Mouse (Mus musculus) CD4-positive, CD25-positive, alpha-beta regulatory T cell, adult 9 weeks (primary cell): ENCODE data around the gene Ttc28. TPM values are rescaled to one million over a fixed set of nuclear protein-coding genes. Genes with fewer than 3 reads are reported as not detected.

Source experiments
- polyA plus RNA-seq: library from polyadenylated mRNA; unstranded; fragments of 100-300 nt; shearing (Covaris generic); gene quantifications from one replicate; pipeline ENCODE4 v1.2.1, GENCODE M21; 2017

The Ttc28 gene
- polyA plus RNA-seq: 3.1 TPM

DNA sequence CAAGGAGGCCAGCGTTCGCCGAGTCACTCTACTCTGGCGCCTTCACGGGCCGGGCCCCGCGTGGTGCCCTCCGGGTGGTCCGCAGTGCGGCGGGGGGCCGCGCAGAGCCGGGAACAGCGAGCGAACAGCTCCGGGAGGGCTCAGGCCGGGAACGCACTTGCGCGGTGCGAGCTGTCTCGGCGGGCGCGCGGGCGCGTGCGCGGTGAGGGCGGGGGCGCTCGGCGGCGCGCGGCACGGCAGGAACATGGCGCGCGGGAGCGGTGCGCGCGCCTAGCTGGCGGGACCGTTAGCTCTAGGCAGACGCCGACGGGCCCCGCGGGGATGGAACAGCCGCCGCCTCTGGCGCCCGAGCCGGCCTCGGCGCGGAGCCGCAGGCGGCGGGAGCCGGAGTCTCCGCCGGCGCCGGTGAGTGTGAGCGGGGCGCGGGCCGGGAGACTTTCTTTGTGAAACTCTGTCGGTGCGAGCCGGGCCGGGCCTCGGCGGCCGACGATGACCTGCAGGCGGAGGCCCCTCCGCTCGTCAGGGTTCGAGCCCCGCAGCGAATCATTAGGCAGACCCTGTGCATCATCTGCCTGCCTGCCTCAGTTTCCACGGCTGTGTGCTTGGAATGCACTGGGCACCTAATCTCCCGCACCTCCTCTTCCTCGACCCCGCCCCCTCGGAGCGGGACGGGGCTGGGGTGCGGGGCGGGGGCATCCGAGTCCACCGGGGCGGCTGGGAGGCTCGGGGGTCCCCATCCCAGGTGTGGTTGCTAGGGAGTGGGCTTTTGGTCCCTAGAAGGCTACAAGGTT is at the start of gene Ttc28:
Gene Ttc28 (plus strand): TSS at position 220 of the 791 bp plus-strand sequence.

DNA sequence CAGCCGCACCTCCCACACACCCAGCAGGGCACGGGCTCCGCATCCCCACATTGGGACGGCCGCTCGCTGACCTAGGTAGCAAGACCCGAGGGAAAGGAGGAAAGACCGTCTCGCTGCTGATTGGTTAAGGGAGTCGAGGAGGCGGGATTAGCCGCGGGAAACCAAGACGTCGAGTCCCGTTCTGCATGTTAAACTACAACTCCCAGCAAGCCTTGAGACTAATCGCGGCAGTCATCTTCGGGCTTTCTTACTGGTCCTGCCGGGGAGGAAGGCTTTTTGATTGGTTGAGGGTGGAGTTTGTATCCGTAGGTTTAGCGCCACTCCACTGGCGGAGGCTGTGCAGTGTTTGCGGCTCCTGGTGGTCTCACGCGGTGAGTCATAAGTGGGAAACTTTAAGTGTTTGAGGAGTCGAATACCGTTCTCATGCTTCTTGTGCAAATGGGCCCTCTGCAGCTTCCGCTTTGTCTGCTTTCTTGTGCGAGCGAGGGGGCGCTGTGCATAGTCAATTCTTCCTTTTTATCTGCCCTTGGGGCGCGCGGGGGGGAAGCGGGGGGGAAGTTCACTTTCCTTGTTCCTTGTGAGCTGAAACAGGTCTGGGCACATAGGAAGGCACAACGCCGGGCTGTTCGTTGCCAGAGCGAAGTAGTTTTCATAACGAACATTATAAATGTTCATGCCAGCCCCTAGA is 39.8 kb upstream of the Ttc28 start, which contains the start of the genes Hscb and Chek2:
Gene Hscb (minus strand): TSS at position 100 of the 688 bp plus-strand sequence.
Gene Chek2 (plus strand): TSS at position 302 of the 688 bp plus-strand sequence.

GRCm38 (mm10) chr5:111330417-111331098 is 451.0 kb downstream of the Ttc28 start, which contains the start of gene Pitpnb:
TSS of gene Pitpnb (plus strand) at chr5:111330763.

Other genes starting within 250 kb of the Ttc28 start
- 86.4 TPM for gene Noc4l, start 226.4 kb upstream of the Ttc28 start, polyA plus RNA-seq
- 12.6 TPM for gene Ddx51, start 226.4 kb upstream of the Ttc28 start, polyA plus RNA-seq
- 42.0 TPM for gene Ep400, start 109.1 kb upstream of the Ttc28 start, polyA plus RNA-seq
- 25.5 TPM for gene Pus1, start 99.1 kb upstream of the Ttc28 start, polyA plus RNA-seq
- 6.6 TPM for gene Ulk1, start 69.7 kb upstream of the Ttc28 start, polyA plus RNA-seq
- 31.8 TPM for gene Hscb, start 40.0 kb upstream of the Ttc28 start, polyA plus RNA-seq
- gene Chek2, start 39.8 kb upstream of the Ttc28 start, polyA plus RNA-seq: 8.6 TPM